Mouse (Mus musculus): ENCODE results near the gene Sestd1.

The Sestd1 gene

GRCm38 (mm10) chr2:77270781-77271180 is 9.6 kb downstream of the Sestd1 start:
- no peak for DNase-seq (ENCODE audit: low spot score)

GRCm38 (mm10) chr2:77270136-77270535 is 10.3 kb downstream of the Sestd1 start:
- no peak for DNase-seq (ENCODE audit: low spot score)

GRCm38 (mm10) chr2:77268612-77269239 is 11.7 kb downstream of the Sestd1 start:
- no peak for DNase-seq (ENCODE audit: low spot score)

- DNase-seq (ENCODE audit: low spot score) = no peak
Measured at GRCm38 (mm10) chr2:77266931-77267330, 13.5 kb downstream of the Sestd1 start.

GRCm38 (mm10) chr2:77266011-77266410 is 14.4 kb downstream of the Sestd1 start:
- DNase-seq (ENCODE audit: low spot score) = no peak

- no peak for DNase-seq (ENCODE audit: low spot score)
Measured at GRCm38 (mm10) chr2:77265301-77265700, 15.1 kb downstream of the Sestd1 start.

GRCm38 (mm10) chr2:77264550-77264949 is 15.8 kb downstream of the Sestd1 start:
- no peak for DNase-seq (ENCODE audit: low spot score)

- no peak for DNase-seq (ENCODE audit: low spot score)
Measured at GRCm38 (mm10) chr2:77263477-77264435, 16.6 kb downstream of the Sestd1 start.

GRCm38 (mm10) chr2:77260134-77260533 is 20.3 kb downstream of the Sestd1 start:
- DNase-seq (ENCODE audit: low spot score) = no peak

- no peak for DNase-seq (ENCODE audit: low spot score)
Measured at GRCm38 (mm10) chr2:77253227-77253626, 27.2 kb downstream of the Sestd1 start.

GRCm38 (mm10) chr2:77251736-77252135 is 28.7 kb downstream of the Sestd1 start:
- DNase-seq (ENCODE audit: low spot score) = no peak

- no peak for DNase-seq (ENCODE audit: low spot score)
Measured at GRCm38 (mm10) chr2:77249771-77250681, 30.4 kb downstream of the Sestd1 start.

GRCm38 (mm10) chr2:77248416-77248815 is 32.0 kb downstream of the Sestd1 start:
- DNase-seq (ENCODE audit: low spot score) = no peak

- no peak for DNase-seq (ENCODE audit: low spot score)
Measured at GRCm38 (mm10) chr2:77247200-77247830, 33.1 kb downstream of the Sestd1 start.

GRCm38 (mm10) chr2:77245806-77246205 is 34.6 kb downstream of the Sestd1 start:
- no peak for DNase-seq (ENCODE audit: low spot score)

GRCm38 (mm10) chr2:77242248-77242647 is 38.1 kb downstream of the Sestd1 start:
- DNase-seq (ENCODE audit: low spot score) = no peak

GRCm38 (mm10) chr2:77238607-77239006 is 41.8 kb downstream of the Sestd1 start:
- no peak for DNase-seq (ENCODE audit: low spot score)

- no peak for DNase-seq (ENCODE audit: low spot score)
Measured at GRCm38 (mm10) chr2:77238046-77238445, 42.3 kb downstream of the Sestd1 start.

- no peak for DNase-seq (ENCODE audit: low spot score)
Measured at GRCm38 (mm10) chr2:77236860-77237259, 43.5 kb downstream of the Sestd1 start.

- no peak for DNase-seq (ENCODE audit: low spot score)
Measured at GRCm38 (mm10) chr2:77235896-77236295, 44.5 kb downstream of the Sestd1 start.

GRCm38 (mm10) chr2:77232604-77233003 is 47.8 kb downstream of the Sestd1 start:
- no peak for DNase-seq (ENCODE audit: low spot score)

- DNase-seq (ENCODE audit: low spot score) = no peak
Measured at GRCm38 (mm10) chr2:77220960-77221359, 59.4 kb downstream of the Sestd1 start.
